Mouse (Mus musculus): ENCODE measurements at regions not wholly inside any gene's neighbourhood (a gene's known extent, or its start where the extent isn't known, plus 50 kb on each side); places are given as distances from the start of the nearest gene placed in this dataset.

- Histone ChIP-seq H3K27me3 (no peaks in the 10 kb centered on the region), H3K4me3 (replicated peaks) (no peak overlapping the region), H3K4me2 (no peak overlapping the region), H3K9ac (no peak overlapping the region), H3K36me3 (replicated peaks) (no peaks in the 10 kb centered on the region), H3K4me1 (replicated peaks) (peaks cover 14% of the 10 kb centered on the region), H3K27ac (replicated peaks) (peak overlapping the region; percentile 69; the same call in 1 of the 2 replicates), H3K9me3 (replicated peaks) (no peaks in the 10 kb centered on the region)
- 48% methylated on average over 4 of the region's 4 CpGs for WGBS (ENCODE audit: insufficient replicate concordance)
- peak; percentile 79 for ATAC-seq (ENCODE audit: insufficient read depth)
Observed at GRCm38 (mm10) chr1:190042197-190042596, 120.0 kb upstream of the Smyd2 start.

GRCm38 (mm10) chr1:190041096-190041706, 119.0 kb upstream of the Smyd2 start:
- H3K27ac ChIP-seq (replicated peaks), result no peak overlapping the region
- no peak overlapping the region for H3K4me3 ChIP-seq (replicated peaks)
- H3K27me3 ChIP-seq, result no peaks in the 10 kb centered on the region
- H3K9me3 ChIP-seq (replicated peaks), result no peaks in the 10 kb centered on the region
- ATAC-seq (ENCODE audit: insufficient read depth), result no peak
- H3K36me3 ChIP-seq (replicated peaks), result no peaks in the 10 kb centered on the region
- H3K4me2 ChIP-seq, result no peak overlapping the region
- H3K4me1 ChIP-seq (replicated peaks), result peaks cover 11% of the 10 kb centered on the region
- H3K9ac ChIP-seq, result no peak overlapping the region
- 38% methylated on average over 7 of the region's 7 CpGs for WGBS (ENCODE audit: insufficient replicate concordance)

GRCm38 (mm10) chr1:190038046-190038445, 115.9 kb upstream of the Smyd2 start:
- WGBS (ENCODE audit: insufficient replicate concordance), result 8% methylated on average over 5 of the region's 5 CpGs
- H3K27ac ChIP-seq (replicated peaks), result no peak overlapping the region

GRCm38 (mm10) chr1:190036726-190037125, 114.6 kb upstream of the Smyd2 start:
- no peak for ATAC-seq (ENCODE audit: insufficient read depth)
- Histone ChIP-seq H3K4me3 (replicated peaks) (no peak overlapping the region), H3K27ac (replicated peaks) (no peak overlapping the region), H3K4me1 (replicated peaks) (no peaks in the 10 kb centered on the region), H3K9ac (no peak overlapping the region), H3K27me3 (no peaks in the 10 kb centered on the region), H3K9me3 (replicated peaks) (no peaks in the 10 kb centered on the region), H3K36me3 (replicated peaks) (no peaks in the 10 kb centered on the region), H3K4me2 (no peak overlapping the region)
- 67% methylated on average over 6 of the region's 6 CpGs for WGBS (ENCODE audit: insufficient replicate concordance)

More at GRCm38 (mm10) chr1:190038046-190038445, 115.9 kb upstream of the Smyd2 start:
- H3K4me1 ChIP-seq (replicated peaks), result peaks cover 6% of the 10 kb centered on the region
- no peak overlapping the region for H3K4me2 ChIP-seq
- no peak overlapping the region for H3K4me3 ChIP-seq (replicated peaks)
- no peaks in the 10 kb centered on the region for H3K9me3 ChIP-seq (replicated peaks)
- no peaks in the 10 kb centered on the region for H3K27me3 ChIP-seq
- no peak; the same call in 1 of the 2 replicates for ATAC-seq (ENCODE audit: insufficient read depth)
- no peak overlapping the region for H3K9ac ChIP-seq
- no peaks in the 10 kb centered on the region for H3K36me3 ChIP-seq (replicated peaks)

- Histone ChIP-seq H3K9me3 (replicated peaks) (no peaks in the 10 kb centered on the region), H3K27ac (replicated peaks) (no peak overlapping the region), H3K4me1 (replicated peaks) (no peaks in the 10 kb centered on the region), H3K36me3 (replicated peaks) (no peaks in the 10 kb centered on the region), H3K27me3 (no peaks in the 10 kb centered on the region), H3K9ac (no peak overlapping the region), H3K4me2 (no peak overlapping the region), H3K4me3 (replicated peaks) (no peak overlapping the region)
- ATAC-seq (ENCODE audit: insufficient read depth), result no peak
- 67% methylated on average over 11 of the region's 11 CpGs for WGBS (ENCODE audit: insufficient replicate concordance)
Observed at GRCm38 (mm10) chr1:190035935-190036334, 113.8 kb upstream of the Smyd2 start.

- no peaks in the 10 kb centered on the region for H3K4me1 ChIP-seq (replicated peaks)
- no peak overlapping the region for H3K4me3 ChIP-seq (replicated peaks)
- no peak overlapping the region for H3K27ac ChIP-seq (replicated peaks)
- no peak overlapping the region for H3K9ac ChIP-seq
- no peak overlapping the region for H3K4me2 ChIP-seq
- ATAC-seq (ENCODE audit: insufficient read depth), result no peak
- WGBS (ENCODE audit: insufficient replicate concordance), result 65% methylated on average over 5 of the region's 5 CpGs
- no peaks in the 10 kb centered on the region for H3K36me3 ChIP-seq (replicated peaks)
- no peaks in the 10 kb centered on the region for H3K9me3 ChIP-seq (replicated peaks)
- no peaks in the 10 kb centered on the region for H3K27me3 ChIP-seq
Observed at GRCm38 (mm10) chr1:190034091-190034490, 111.9 kb upstream of the Smyd2 start.

- H3K36me3 ChIP-seq (replicated peaks), result no peaks in the 10 kb centered on the region
- no peak for ATAC-seq (ENCODE audit: insufficient read depth)
- no peak overlapping the region for H3K4me3 ChIP-seq (replicated peaks)
- H3K27ac ChIP-seq (replicated peaks), result no peak overlapping the region
- H3K27me3 ChIP-seq, result no peaks in the 10 kb centered on the region
- 26% methylated on average over 8 of the region's 8 CpGs for WGBS (ENCODE audit: insufficient replicate concordance)
- H3K9me3 ChIP-seq (replicated peaks), result no peaks in the 10 kb centered on the region
- no peak overlapping the region for H3K4me2 ChIP-seq
- no peaks in the 10 kb centered on the region for H3K4me1 ChIP-seq (replicated peaks)
- H3K9ac ChIP-seq, result no peak overlapping the region
Observed at GRCm38 (mm10) chr1:190027536-190027935, 105.4 kb upstream of the Smyd2 start.

- H3K9me3 ChIP-seq (replicated peaks), result no peaks in the 10 kb centered on the region
- no peak overlapping the region for H3K4me2 ChIP-seq
- no peak overlapping the region for H3K4me3 ChIP-seq (replicated peaks)
- no peak overlapping the region for H3K9ac ChIP-seq
- peaks cover 3% of the 10 kb centered on the region; the same call in 1 of the 2 replicates for H3K27me3 ChIP-seq
- H3K4me1 ChIP-seq (replicated peaks), result no peaks in the 10 kb centered on the region
- no peaks in the 10 kb centered on the region for H3K36me3 ChIP-seq (replicated peaks)
- no peak for ATAC-seq (ENCODE audit: insufficient read depth)
- no peak overlapping the region for H3K27ac ChIP-seq (replicated peaks)
- 28% methylated on average over 6 of the region's 6 CpGs for WGBS (ENCODE audit: insufficient replicate concordance)
Observed at GRCm38 (mm10) chr1:190009466-190009865, 87.3 kb upstream of the Smyd2 start.

- Histone ChIP-seq H3K4me2 (no peak overlapping the region), H3K9me3 (replicated peaks) (no peaks in the 10 kb centered on the region), H3K4me1 (replicated peaks) (no peaks in the 10 kb centered on the region), H3K27ac (replicated peaks) (no peak overlapping the region), H3K4me3 (replicated peaks) (no peak overlapping the region), H3K27me3 (peaks cover 3% of the 10 kb centered on the region; the same call in 1 of the 2 replicates), H3K36me3 (replicated peaks) (no peaks in the 10 kb centered on the region), H3K9ac (no peak overlapping the region)
- 55% methylated on average over 7 of the region's 7 CpGs for WGBS (ENCODE audit: insufficient replicate concordance)
- ATAC-seq (ENCODE audit: insufficient read depth), result no peak
Observed at GRCm38 (mm10) chr1:190007271-190007670, 85.1 kb upstream of the Smyd2 start.

- no peak overlapping the region for H3K4me3 ChIP-seq (replicated peaks)
- H3K27me3 ChIP-seq, result no peaks in the 10 kb centered on the region
- no peak overlapping the region for H3K9ac ChIP-seq
- H3K36me3 ChIP-seq (replicated peaks), result no peaks in the 10 kb centered on the region
- H3K9me3 ChIP-seq (replicated peaks), result no peaks in the 10 kb centered on the region
- H3K4me1 ChIP-seq (replicated peaks), result no peaks in the 10 kb centered on the region
- no peak for ATAC-seq (ENCODE audit: insufficient read depth)
- no peak overlapping the region for H3K27ac ChIP-seq (replicated peaks)
- 63% methylated on average over 4 of the region's 4 CpGs for WGBS (ENCODE audit: insufficient replicate concordance)
- H3K4me2 ChIP-seq, result no peak overlapping the region
Observed at GRCm38 (mm10) chr1:190001084-190001483, 78.9 kb upstream of the Smyd2 start.

GRCm38 (mm10) chr1:189993706-189994105, 71.5 kb upstream of the Smyd2 start:
- Histone ChIP-seq H3K36me3 (replicated peaks) (no peaks in the 10 kb centered on the region), H3K27ac (replicated peaks) (no peak overlapping the region), H3K9me3 (replicated peaks) (no peaks in the 10 kb centered on the region), H3K4me2 (no peak overlapping the region), H3K4me1 (replicated peaks) (no peaks in the 10 kb centered on the region), H3K27me3 (peaks cover 23% of the 10 kb centered on the region), H3K9ac (no peak overlapping the region), H3K4me3 (replicated peaks) (no peak overlapping the region)
- 13% methylated on average over 5 of the region's 5 CpGs for WGBS (ENCODE audit: insufficient replicate concordance)
- no peak for ATAC-seq (ENCODE audit: insufficient read depth)

- Histone ChIP-seq H3K4me3 (replicated peaks) (no peak overlapping the region), H3K27me3 (peaks cover 27% of the 10 kb centered on the region), H3K4me2 (no peak overlapping the region), H3K27ac (replicated peaks) (no peak overlapping the region), H3K9ac (no peak overlapping the region), H3K4me1 (replicated peaks) (no peaks in the 10 kb centered on the region), H3K36me3 (replicated peaks) (no peaks in the 10 kb centered on the region), H3K9me3 (replicated peaks) (no peaks in the 10 kb centered on the region)
- no peak for ATAC-seq (ENCODE audit: insufficient read depth)
- 55% methylated on average over 3 of the region's 3 CpGs for WGBS (ENCODE audit: insufficient replicate concordance)
Observed at GRCm38 (mm10) chr1:189993221-189993620, 71.1 kb upstream of the Smyd2 start.

All from liver, embryonic 15.5 days (tissue).